Mouse (Mus musculus) forebrain, embryonic 16.5 days (tissue): Measurements from ENCODE around the gene Grm4. TPM values are rescaled to one million over a fixed set of nuclear protein-coding genes. Genes with fewer than 3 reads are reported as not detected.

Experiments used
- ATAC-seq: fragments of 200-750 bp; cut with Nextera tagmentation; 2 replicates; pipeline ENCODE4 v1.8.0; 2017; ENCODE audit warnings: mild to moderate bottlenecking, moderate library complexity
- H3K27ac ChIP-seq: fragments of 300-500 bp; sonication (generic); 2 replicates; pipeline ENCODE4 v1.5.1; 2014; ENCODE audit warnings: low read length, control low read depth
- H3K27me3 ChIP-seq: fragments of 300-500 bp; sonication (generic); replicated peaks from 2 replicates; pipeline ENCODE4 v1.6.1; 2014; ENCODE audit warnings: low read length; ENCODE audit not compliant: control insufficient read depth, insufficient read depth
- H3K36me3 ChIP-seq: fragments of 300-500 bp; sonication (generic); 2 replicates; pipeline ENCODE4 v1.6.1; 2014; ENCODE audit not compliant: control insufficient read depth, insufficient read depth
- H3K4me1 ChIP-seq: fragments of 300-500 bp; sonication (generic); replicated peaks from 2 replicates; pipeline ENCODE4 v1.6.1; 2014; ENCODE audit warnings: low read length; ENCODE audit not compliant: control insufficient read depth, insufficient read depth
- H3K4me2 ChIP-seq: fragments of 300-500 bp; sonication (generic); 2 replicates; pipeline ENCODE4 v1.6.1; 2014; ENCODE audit warnings: mild to moderate bottlenecking, low read length, control low read depth
- H3K4me3 ChIP-seq: fragments of 300-500 bp; sonication (generic); replicated peaks from 2 replicates; pipeline ENCODE4 v1.5.1; 2014; ENCODE audit warnings: mild to moderate bottlenecking, low read length, control low read depth
- H3K9ac ChIP-seq: fragments of 300-500 bp; sonication (generic); replicated peaks from 2 replicates; pipeline ENCODE4 v1.6.1; 2014; ENCODE audit warnings: low read depth, low read length, control low read depth
- H3K9me3 ChIP-seq: fragments of 300-500 bp; sonication (generic); 2 replicates; pipeline ENCODE4 v1.6.1; 2016; ENCODE audit warnings: low read length; ENCODE audit not compliant: control insufficient read depth
- WGBS: fragments of 180-500 bp; shearing (Covaris S2); extraction: QIAGEN DNeasy Blood & Tissue Kit; methylation state at CpG from one replicate; pipeline ENCODE4 v1.1.7; 2014; 5-methylcytosine and 5-hydroxymethylcytosine counted together
- polyA plus RNA-seq: library from polyadenylated mRNA; unstranded; fragments of >200 nt; fragmentation: Nextera tagmentation; extraction: Ambion mirVana; gene quantifications from 2 replicates; pipeline ENCODE4 v1.2.1, GENCODE M21; 2015

The Grm4 gene
- polyA plus RNA-seq, 1 experiment from 2014 or later, result 4.0 TPM

DNA sequence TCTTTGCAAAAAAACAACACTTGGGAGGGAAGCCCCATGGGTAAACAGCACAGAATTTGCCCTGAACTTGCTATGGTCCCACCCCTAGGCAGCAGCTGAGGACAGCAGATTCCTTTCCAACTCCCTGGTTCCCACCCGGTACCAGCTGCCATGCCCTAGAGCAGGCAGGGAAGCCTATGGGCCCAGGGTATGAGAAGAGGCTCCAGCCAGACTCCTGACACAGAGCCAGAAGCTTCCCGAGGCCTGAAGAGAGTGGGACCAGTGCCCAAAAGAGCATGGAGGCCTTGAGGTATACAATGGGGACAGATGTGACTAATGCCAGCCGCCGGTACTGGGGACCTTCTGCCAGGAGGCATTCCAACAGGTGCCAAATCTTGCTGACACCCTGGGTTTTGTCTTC, 114.2 kb downstream of the Grm4 start:
- no peaks in the 10 kb centered on the region for H3K36me3 ChIP-seq
- peak; percentile 58 for ATAC-seq

DNA sequence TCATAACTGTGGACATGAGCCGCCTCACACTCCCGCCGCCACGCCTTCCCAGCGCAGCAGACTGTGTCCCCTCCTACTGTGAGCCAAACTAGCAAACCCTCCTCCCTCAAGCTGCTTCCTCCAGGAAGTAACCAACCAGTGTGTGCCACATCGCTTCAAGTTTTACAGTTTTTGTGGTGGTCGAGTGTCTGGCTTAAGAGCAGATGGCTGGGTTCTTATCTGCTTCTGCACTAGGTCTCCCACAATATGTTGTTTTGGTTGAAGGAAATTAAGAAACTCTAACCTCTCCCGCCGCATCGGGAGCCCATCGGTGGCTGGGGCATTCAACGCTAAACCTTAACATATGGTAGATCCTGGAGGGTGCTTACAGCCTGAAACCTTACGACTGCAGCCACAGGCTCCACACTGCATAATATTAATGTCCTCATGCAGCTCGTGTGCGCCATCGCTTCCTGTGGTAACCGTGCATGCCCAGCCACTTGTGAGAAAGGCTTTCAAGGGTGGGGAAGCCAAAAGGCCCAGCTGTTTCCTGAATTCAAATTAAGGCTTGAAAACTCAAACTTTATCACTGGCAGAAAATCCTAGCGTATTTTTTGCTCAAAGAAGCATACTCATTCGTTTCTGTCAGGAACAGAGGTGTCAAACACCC, 115.7 kb downstream of the Grm4 start:
- no peaks in the 10 kb centered on the region for H3K36me3 ChIP-seq
- no peak overlapping the region for H3K4me2 ChIP-seq
- no peak overlapping the region for H3K9ac ChIP-seq
- ATAC-seq, result no peak
- WGBS, result 73% methylated on average over 19 of the region's 19 CpGs
- no peaks in the 10 kb centered on the region; the same call in 1 of the 2 replicates for H3K27me3 ChIP-seq
- H3K4me3 ChIP-seq, result no peak overlapping the region
- H3K9me3 ChIP-seq, result peaks cover 3% of the 10 kb centered on the region; the same call in 1 of the 2 replicates
- 0 out of 2 replicates have a peak, but pooled peaks cover 5% of the 10 kb centered on the region for H3K4me1 ChIP-seq
- H3K27ac ChIP-seq, result no peak overlapping the region

More for the DNA sequence above, 114.2 kb downstream of the Grm4 start:
- H3K4me3 ChIP-seq, result no peak overlapping the region
- no peak overlapping the region for H3K9ac ChIP-seq
- H3K9me3 ChIP-seq, result 0 out of 2 replicates have a peak, but pooled peaks cover 3% of the 10 kb centered on the region
- H3K4me2 ChIP-seq, result no peak overlapping the region
- H3K4me1 ChIP-seq, result 0 out of 2 replicates have a peak, but pooled peaks cover 5% of the 10 kb centered on the region
- WGBS, result 36% methylated on average over 4 of the region's 4 CpGs
- no peaks in the 10 kb centered on the region for H3K27me3 ChIP-seq
- H3K27ac ChIP-seq, result no peak overlapping the region

DNA sequence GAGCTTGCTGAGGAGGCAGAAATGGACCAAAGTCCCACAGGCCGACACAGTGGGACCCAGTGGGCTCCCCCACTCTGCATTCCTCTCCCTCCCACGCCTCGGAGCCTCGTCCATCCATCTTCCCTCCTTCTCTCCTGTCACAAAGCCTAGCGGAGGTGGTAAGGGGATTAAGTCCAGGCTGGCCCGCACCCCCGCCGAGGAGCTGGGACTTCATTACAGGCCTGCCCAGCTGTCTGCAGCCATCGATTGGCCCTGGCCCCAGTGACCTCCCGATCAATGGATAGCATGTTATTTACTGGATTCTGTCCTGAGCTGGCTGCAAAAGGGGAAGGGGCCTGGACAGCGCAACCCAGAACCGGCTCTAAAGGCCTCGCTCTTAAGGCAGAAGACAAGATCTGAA, 120.0 kb downstream of the Grm4 start:
- H3K27me3 ChIP-seq, result no peaks in the 10 kb centered on the region; the same call in 1 of the 2 replicates
- no peak for ATAC-seq
- no peak overlapping the region for H3K4me2 ChIP-seq
- H3K4me3 ChIP-seq, result no peak overlapping the region
- H3K36me3 ChIP-seq, result no peaks in the 10 kb centered on the region
- no peak overlapping the region for H3K27ac ChIP-seq
- WGBS, result 13% methylated on average over 13 of the region's 13 CpGs
- peaks cover 3% of the 10 kb centered on the region; the same call in 1 of the 2 replicates for H3K9me3 ChIP-seq
- no peak overlapping the region for H3K9ac ChIP-seq
- no peaks in the 10 kb centered on the region for H3K4me1 ChIP-seq

DNA sequence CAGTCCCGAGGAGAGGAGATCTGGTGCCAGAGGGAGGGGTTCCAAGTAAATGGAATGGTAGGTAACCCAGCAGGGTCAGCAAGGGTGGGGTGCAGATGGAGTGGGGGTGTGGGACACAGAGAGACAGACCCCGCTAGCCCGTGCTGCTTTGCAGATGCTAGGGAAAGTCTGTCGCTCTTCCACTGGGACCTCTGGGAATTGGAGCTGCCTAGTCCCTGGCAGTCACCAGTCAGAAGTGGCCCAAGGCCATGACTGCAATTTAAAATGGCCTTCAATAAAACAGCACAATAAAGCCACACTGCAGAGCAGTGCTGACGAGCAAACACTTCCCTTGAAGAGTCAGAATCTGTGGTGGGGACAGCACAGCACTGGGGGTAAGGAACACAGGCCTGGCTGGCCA, 127.3 kb downstream of the Grm4 start:
- no peaks in the 10 kb centered on the region for H3K36me3 ChIP-seq
- H3K27ac ChIP-seq, result no peak overlapping the region
- H3K4me2 ChIP-seq, result no peak overlapping the region
- 66% methylated on average over 5 of the region's 5 CpGs for WGBS
- H3K9ac ChIP-seq, result no peak overlapping the region
- no peak overlapping the region for H3K4me3 ChIP-seq
- peaks cover 20% of the 10 kb centered on the region for H3K4me1 ChIP-seq
- H3K27me3 ChIP-seq, result no peaks in the 10 kb centered on the region
- H3K9me3 ChIP-seq, result no peaks in the 10 kb centered on the region
- no peak for ATAC-seq

DNA sequence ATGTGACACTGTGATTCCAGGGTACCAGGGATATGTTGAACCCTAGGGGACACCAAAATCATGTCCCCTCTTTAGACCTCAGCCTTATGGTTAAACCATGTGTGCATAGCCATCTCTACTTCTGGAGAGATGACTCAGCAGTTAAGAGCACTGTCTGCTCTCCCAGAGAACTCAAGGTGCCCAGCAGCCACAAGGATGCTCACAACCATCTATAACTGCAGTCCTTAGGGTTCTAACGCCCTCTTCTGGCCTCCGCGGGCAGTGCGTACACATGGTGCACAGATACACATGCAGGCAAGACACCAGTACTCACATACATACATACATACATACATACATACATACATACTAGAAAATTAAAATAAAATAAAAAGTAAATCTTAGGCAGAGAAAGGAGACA, 127.8 kb downstream of the Grm4 start:
- no peak overlapping the region for H3K4me3 ChIP-seq
- peaks cover 23% of the 10 kb centered on the region for H3K4me1 ChIP-seq
- H3K9me3 ChIP-seq, result no peaks in the 10 kb centered on the region
- H3K9ac ChIP-seq, result no peak overlapping the region
- no peaks in the 10 kb centered on the region for H3K36me3 ChIP-seq
- H3K27ac ChIP-seq, result no peak overlapping the region
- no peaks in the 10 kb centered on the region for H3K27me3 ChIP-seq
- no peak for ATAC-seq
- H3K4me2 ChIP-seq, result no peak overlapping the region
- 88% methylated on average over 4 of the region's 4 CpGs for WGBS

DNA sequence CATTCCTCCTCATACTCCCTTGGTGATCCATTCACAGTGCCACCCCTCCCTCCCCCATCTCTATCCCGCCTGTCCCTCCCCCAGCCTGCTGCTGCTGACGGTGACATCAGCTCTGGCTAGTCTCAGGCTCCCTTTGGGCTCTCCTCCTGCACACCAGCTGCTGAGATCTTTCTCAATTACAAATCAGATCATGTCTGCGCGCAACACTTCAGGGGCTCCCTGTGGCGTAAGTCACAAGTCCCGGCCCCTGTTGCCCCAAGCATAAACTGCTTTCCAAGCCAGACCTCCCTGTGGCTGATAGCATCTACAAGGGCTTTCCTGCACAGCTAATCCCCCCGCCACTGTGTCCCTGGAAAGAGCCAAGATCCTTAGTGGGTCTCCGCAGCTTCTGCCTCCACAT, 128.3 kb downstream of the Grm4 start:
- 42% methylated on average over 8 of the region's 8 CpGs for WGBS
- Histone ChIP-seq H3K4me2 (no peak overlapping the region), H3K9me3 (no peaks in the 10 kb centered on the region), H3K4me3 (no peak overlapping the region), H3K27me3 (no peaks in the 10 kb centered on the region), H3K27ac (no peak overlapping the region), H3K4me1 (peaks cover 23% of the 10 kb centered on the region), H3K36me3 (no peaks in the 10 kb centered on the region), H3K9ac (no peak overlapping the region)
- ATAC-seq, result no peak

DNA sequence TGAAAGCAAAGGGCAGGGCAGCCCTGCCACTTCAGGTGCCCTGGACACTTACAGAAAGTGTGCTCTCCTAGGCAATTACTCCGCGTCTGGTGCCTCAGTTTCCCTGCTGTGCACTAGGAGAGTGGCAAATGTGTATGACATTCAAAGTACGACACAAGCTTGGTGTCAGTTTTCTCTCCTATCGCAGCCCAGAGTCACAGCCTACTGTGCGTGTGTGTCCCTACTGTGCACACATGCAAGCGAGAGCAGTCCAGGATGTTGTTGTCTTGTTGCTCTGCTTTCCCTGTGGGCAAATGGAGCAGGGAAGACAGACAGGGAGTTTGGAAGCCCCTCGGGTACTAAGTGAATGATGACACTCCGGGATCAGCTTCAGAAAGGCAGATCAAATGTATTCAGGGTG, 131.2 kb downstream of the Grm4 start:
- Histone ChIP-seq H3K9ac (no peak overlapping the region), H3K9me3 (no peaks in the 10 kb centered on the region), H3K4me2 (no peak overlapping the region), H3K27ac (peak overlapping the region; percentile 62), H3K36me3 (no peaks in the 10 kb centered on the region), H3K4me3 (no peak overlapping the region), H3K27me3 (no peaks in the 10 kb centered on the region), H3K4me1 (peaks cover 38% of the 10 kb centered on the region)
- no peak for ATAC-seq
- WGBS, result 86% methylated on average over 8 of the region's 8 CpGs

DNA sequence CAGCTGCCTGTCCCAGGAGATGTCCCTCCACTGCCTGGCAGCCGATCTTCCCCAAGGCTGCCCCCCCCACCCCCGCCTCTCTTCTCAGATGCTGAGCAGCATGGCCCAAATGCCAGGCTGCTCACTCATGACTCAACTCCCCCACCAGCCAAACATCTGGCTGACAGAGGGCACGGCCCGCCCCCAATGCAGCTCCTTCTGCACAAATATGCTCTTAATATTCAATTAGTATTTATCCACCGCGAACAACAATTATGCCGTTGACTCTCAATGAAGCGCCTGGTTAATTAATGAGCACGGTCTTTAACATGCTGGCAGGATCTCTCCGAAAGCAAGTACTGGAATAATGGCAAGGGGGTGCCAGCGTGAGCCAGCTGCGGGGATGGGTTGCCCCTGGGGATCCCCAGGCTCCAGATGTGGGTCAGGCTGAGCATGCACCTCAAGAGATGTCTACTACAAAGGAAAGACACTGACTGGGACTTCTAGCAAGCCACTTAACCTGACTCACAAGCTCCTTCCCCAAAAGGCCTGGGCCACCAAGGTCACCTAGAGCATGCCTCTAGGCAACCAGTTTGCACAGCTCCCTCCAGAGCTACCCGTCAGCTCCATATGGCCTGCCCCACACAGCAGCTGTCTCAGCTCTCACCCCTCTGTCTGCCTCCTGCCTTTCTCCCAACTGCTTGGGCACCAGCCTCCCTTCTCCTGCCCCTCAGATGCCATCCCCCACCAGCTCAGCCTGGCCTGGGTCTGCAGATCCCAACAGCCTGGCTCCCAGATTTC, 131.8 kb downstream of the Grm4 start:
- ATAC-seq, result peak; percentile 79
- H3K4me1 ChIP-seq, result peaks cover 39% of the 10 kb centered on the region
- 10% methylated on average over 13 of the region's 13 CpGs for WGBS

DNA sequence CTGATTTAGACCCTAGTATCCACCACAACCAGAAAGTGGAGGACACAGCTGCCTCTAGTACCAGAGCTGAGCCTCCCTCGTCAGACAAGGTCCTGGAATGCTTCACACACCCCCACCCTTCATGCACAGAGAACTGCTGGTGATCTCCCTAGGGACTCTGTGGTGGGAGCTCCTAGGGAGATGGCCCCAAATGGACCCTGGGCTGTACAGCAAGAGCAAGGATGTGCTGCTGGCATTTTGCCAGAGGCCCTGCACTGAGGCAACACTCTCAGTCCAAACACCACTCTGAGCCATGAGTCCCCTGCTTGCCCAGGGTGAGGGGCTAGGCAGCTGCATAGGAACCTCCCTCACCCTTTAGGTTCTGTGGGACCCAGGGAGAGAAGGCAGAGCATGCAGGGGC, 134.8 kb downstream of the Grm4 start:
- H3K4me1 ChIP-seq, result peaks cover 31% of the 10 kb centered on the region
- H3K9me3 ChIP-seq, result no peaks in the 10 kb centered on the region
- no peak overlapping the region for H3K27ac ChIP-seq
- H3K36me3 ChIP-seq, result no peaks in the 10 kb centered on the region
- no peaks in the 10 kb centered on the region for H3K27me3 ChIP-seq
- H3K4me3 ChIP-seq, result no peak overlapping the region
- no peak for ATAC-seq
- H3K9ac ChIP-seq, result no peak overlapping the region
- 44% methylated on average over 1 of the region's 1 CpGs for WGBS
- H3K4me2 ChIP-seq, result no peak overlapping the region

More for the DNA sequence above, 131.8 kb downstream of the Grm4 start:
- H3K4me2 ChIP-seq, result no peak overlapping the region
- no peaks in the 10 kb centered on the region for H3K36me3 ChIP-seq
- no peak overlapping the region for H3K9ac ChIP-seq
- H3K4me3 ChIP-seq, result no peak overlapping the region
- peak overlapping the region; percentile 62 for H3K27ac ChIP-seq
- H3K27me3 ChIP-seq, result no peaks in the 10 kb centered on the region
- no peaks in the 10 kb centered on the region for H3K9me3 ChIP-seq
